15 mouse cellular contexts compared by ENCODE assay signal in genomic region chr9:107434851-107435250, GRCm38 (mm10). TPM values are rescaled to one million over a fixed set of nuclear protein-coding genes. Genes with fewer than 3 reads are reported as not detected.
A peak's percentile ranks its signal among the peaks of the same experiment; 100 is the strongest.
DNase-seq lines count a peak whose midpoint lies in the region; ATAC-seq lines count a peak whose summit lies in the region.
"Had no signal": no experiment of that assay in that cellular context is flagged by ENCODE, and none has a peak within 500 bp of the region (broad histone marks: within the 10 kb centered on the region; RNA-seq: fewer than 3 reads in every experiment).

No protein-coding gene starts in this region.

- H3K9ac ChIP-seq in heart, embryonic 12.5 days = no peak overlapping the region
- H3K9ac ChIP-seq in forebrain, embryonic 11.5 days (ENCODE audit: low read length) = no peak overlapping the region
- H3K9ac ChIP-seq in hindbrain, embryonic 14.5 days = no peak overlapping the region
- H3K9ac ChIP-seq in midbrain, embryonic 13.5 days (replicated peaks) = peak overlapping the region; percentile 32; the same call in 1 of the 2 replicates
- H3K9ac ChIP-seq: liver, embryonic 13.5 days had no signal

- intact Hi-C loops in left cerebral cortex, postnatal 25 days (cut with DNase I) = no loop called here

- no peak for ATAC-seq in heart, embryonic 12.5 days (ENCODE audit: insufficient number of reproducible peaks, low FRiP score)
- peak; percentile 70 for ATAC-seq in forebrain, embryonic 11.5 days (replicated peaks; ENCODE audit: low FRiP score)
- ATAC-seq in hindbrain, embryonic 14.5 days (ENCODE audit: low FRiP score) = peak; percentile 16; the same call in 1 of the 2 replicates
- peak; percentile 62 for ATAC-seq in midbrain, embryonic 13.5 days
- ATAC-seq: activated CD4-positive, CD25-positive, alpha-beta regulatory T cell, adult 4 months had no signal

- no peaks in the 10 kb centered on the region for H3K36me3 ChIP-seq in heart, embryonic 12.5 days
- H3K36me3 ChIP-seq in forebrain, embryonic 11.5 days (ENCODE audit: control insufficient read depth, insufficient read depth, low read length) = no peaks in the 10 kb centered on the region
- no peaks in the 10 kb centered on the region for H3K36me3 ChIP-seq in hindbrain, embryonic 14.5 days (replicated peaks; ENCODE audit: control insufficient read depth, insufficient read depth)
- no peaks in the 10 kb centered on the region for H3K36me3 ChIP-seq in midbrain, embryonic 13.5 days
- H3K36me3 ChIP-seq: G1E; liver, embryonic 13.5 days had no signal

- H3K27ac ChIP-seq in heart, embryonic 12.5 days (ENCODE audit: poor library complexity, severe bottlenecking) = peak overlapping the region; percentile 5; the same call in 1 of the 2 replicates
- peak overlapping the region; percentile 37; the same call in 1 of the 2 replicates for H3K27ac ChIP-seq in forebrain, embryonic 11.5 days (ENCODE audit: low read depth, low read length)
- H3K27ac ChIP-seq in hindbrain, embryonic 14.5 days = peak overlapping the region; percentile 44; the same call in 1 of the 2 replicates
- peak overlapping the region; percentile 80 for H3K27ac ChIP-seq in midbrain, embryonic 13.5 days
- H3K27ac ChIP-seq: liver, embryonic 13.5 days had no signal

- WGBS in heart, embryonic 12.5 days = 13% methylated on average over 6 of the region's 6 CpGs
- 37% methylated on average over 6 of the region's 6 CpGs for WGBS in forebrain, embryonic 11.5 days
- WGBS in hindbrain, embryonic 14.5 days = 21% methylated on average over 6 of the region's 6 CpGs
- whole genome bisulfite sequencing in midbrain, embryonic 13.5 days = 21% methylated on average over 6 of the region's 6 CpGs

- H3K4me1 ChIP-seq in heart, embryonic 12.5 days (replicated peaks) = peaks cover 63% of the 10 kb centered on the region
- peaks cover 12% of the 10 kb centered on the region for H3K4me1 ChIP-seq in forebrain, embryonic 11.5 days (replicated peaks; ENCODE audit: control insufficient read depth, insufficient read depth, low read length)
- peaks cover 53% of the 10 kb centered on the region for H3K4me1 ChIP-seq in hindbrain, embryonic 14.5 days (replicated peaks; ENCODE audit: control insufficient read depth, insufficient read depth, low read length)
- peaks cover 74% of the 10 kb centered on the region for H3K4me1 ChIP-seq in midbrain, embryonic 13.5 days (replicated peaks)
- H3K4me1 ChIP-seq: liver, embryonic 13.5 days had no signal

- H3K4me3 ChIP-seq in heart, embryonic 12.5 days = no peak overlapping the region
- no peak overlapping the region for H3K4me3 ChIP-seq in forebrain, embryonic 11.5 days (ENCODE audit: low read depth, low read length)
- H3K4me3 ChIP-seq in hindbrain, embryonic 14.5 days (replicated peaks; ENCODE audit: low read length) = no peak overlapping the region
- no peak overlapping the region for H3K4me3 ChIP-seq in midbrain, embryonic 13.5 days (replicated peaks)
- H3K4me3 ChIP-seq: liver, embryonic 13.5 days had no signal

- H3K27me3 ChIP-seq in heart, embryonic 12.5 days (replicated peaks) = 0 out of 2 replicates have a peak, but pooled peaks cover 6% of the 10 kb centered on the region
- H3K27me3 ChIP-seq in forebrain, embryonic 11.5 days (ENCODE audit: control insufficient read depth, insufficient read depth, low read length) = no peaks in the 10 kb centered on the region
- H3K27me3 ChIP-seq in hindbrain, embryonic 14.5 days (ENCODE audit: control insufficient read depth, insufficient read depth, low read length) = no peaks in the 10 kb centered on the region
- H3K27me3 ChIP-seq in midbrain, embryonic 13.5 days = no peaks in the 10 kb centered on the region

- DNase-seq in heart, postnatal 4 days = no peak
- no peak for DNase-seq in forebrain, embryonic 11.5 days (ENCODE audit: low spot score)
- DNase-seq in hindbrain, embryonic 14.5 days (ENCODE audit: low spot score) = no peak
- no peak for DNase-seq in cerebellum, adult 9-11 months
- no peak for DNase-seq in left cerebral cortex, postnatal 25 days (ENCODE audit: low spot score in 2 of 2)
- no peak for DNase-seq in spleen, postnatal 10 days (ENCODE audit: low spot score in 2 of 2)
- DNase-seq: B cell, adult 2 months; kidney, postnatal 10 days; liver, embryonic 13.5 days; right cerebral cortex, postnatal 14 days; thymus, postnatal 25 days had no signal

- peak overlapping the region; percentile 49 for H3K4me2 ChIP-seq in heart, embryonic 12.5 days
- H3K4me2 ChIP-seq in forebrain, embryonic 11.5 days (ENCODE audit: low read depth, low read length, severe bottlenecking) = no peak overlapping the region
- no peak overlapping the region for H3K4me2 ChIP-seq in hindbrain, embryonic 14.5 days (replicated peaks)
- H3K4me2 ChIP-seq in midbrain, embryonic 13.5 days (replicated peaks) = no peak overlapping the region
- H3K4me2 ChIP-seq: liver, embryonic 13.5 days had no signal

- no peaks in the 10 kb centered on the region for H3K9me3 ChIP-seq in heart, embryonic 12.5 days (replicated peaks)
- H3K9me3 ChIP-seq in forebrain, embryonic 11.5 days (ENCODE audit: control insufficient read depth, low read length) = no peaks in the 10 kb centered on the region
- no peaks in the 10 kb centered on the region for H3K9me3 ChIP-seq in hindbrain, embryonic 14.5 days (ENCODE audit: control insufficient read depth, low read length)
- no peaks in the 10 kb centered on the region for H3K9me3 ChIP-seq in midbrain, embryonic 13.5 days
- H3K9me3 ChIP-seq: G1E; liver, embryonic 13.5 days had no signal

RNA-seq across cellular contexts. Expression of gene Cacna2d2, which starts 35.4 kb away (rescaled TPM):
- 5.9 and 6.2 TPM in 2 replicates for polyA plus RNA-seq in heart, embryonic 12.5 days (2016; fragmentation: Nextera tagmentation; extraction: Ambion mirVana)
- total RNA-seq in heart, postnatal 4 days (2021) = 10 to 100 TPM; 21.2 to 23.1 TPM
- 1.8 and 2.8 TPM in 2 replicates for polyA plus RNA-seq in forebrain, embryonic 11.5 days (2014; fragmentation: Nextera tagmentation; extraction: Ambion mirVana)
- 6.8 and 7.7 TPM in 2 replicates for polyA plus RNA-seq in hindbrain, embryonic 14.5 days (2014; fragmentation: Nextera tagmentation; extraction: Ambion mirVana)
- 5.9 and 7.1 TPM in 2 replicates for polyA plus RNA-seq in midbrain, embryonic 13.5 days (2015; fragmentation: Nextera tagmentation; extraction: Ambion mirVana)
- 10 to 100 TPM; 25.4 to 40.2 TPM for total RNA-seq in left cerebral cortex, postnatal 25 days (2021)
- polyA plus RNA-seq: liver, embryonic 13.5 days had no signal

Comparison
In these comparisons a context has a peak if more than half of its experiments do, and no peak if none do; other contexts are left out.
1. H3K27ac ChIP-seq: peak in every context shown above with its lines; median percentile 80 in midbrain, embryonic 13.5 days; 44 in hindbrain, embryonic 14.5 days; 37 in forebrain, embryonic 11.5 days; 5 in heart, embryonic 12.5 days.